Mouse (Mus musculus): ENCODE data around the gene Acox3. TPM values are rescaled to one million over a fixed set of nuclear protein-coding genes. Genes with fewer than 3 reads are reported as not detected.

Acox3 gene
- polyA plus RNA-seq, 1 experiment from 2014 or later = 10.3 TPM

GRCm38 (mm10) chr5:35606800-35607199, 24.0 kb downstream of the Acox3 start:
- Histone ChIP-seq H3K27me3 (ENCODE audit: poor library complexity, severe bottlenecking) (peaks cover 4% of the 10 kb centered on the region; the same call in 1 of the 2 replicates), H3K4me1 (peaks cover 29% of the 10 kb centered on the region), H3K9me3 (no peaks in the 10 kb centered on the region), H3K36me3 (replicated peaks) (peaks cover 4% of the 10 kb centered on the region; the same call in 1 of the 2 replicates), H3K4me3 (no peak overlapping the region), H3K27ac (no peak overlapping the region)
- WGBS = 92% methylated on average over 7 of the region's 7 CpGs
- DNase-seq (ENCODE audit: extremely low spot score, low spot score) = no peak

DNA sequence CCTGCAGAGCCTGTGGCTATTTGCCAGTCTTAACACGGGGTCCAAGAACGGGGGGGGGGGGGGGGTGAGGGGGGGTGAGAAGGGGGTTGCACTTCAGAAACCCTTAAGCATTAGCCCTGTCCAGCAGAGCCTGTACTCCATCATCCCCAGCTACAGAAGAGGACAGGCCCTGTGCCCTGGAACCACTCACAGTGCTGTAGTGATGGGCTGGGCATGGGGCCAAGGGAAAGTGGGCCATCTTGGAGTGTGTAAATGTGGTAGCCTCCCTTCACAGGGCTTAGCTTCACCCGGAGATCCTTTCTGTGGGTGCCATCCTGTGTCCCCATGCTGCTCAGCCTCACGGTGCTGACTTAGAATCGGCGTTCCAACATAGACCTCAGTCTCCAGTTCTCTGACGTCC, 24.9 kb downstream of the Acox3 start:
- Histone ChIP-seq H3K4me3 (no peak overlapping the region), H3K36me3 (replicated peaks) (no peaks in the 10 kb centered on the region), H3K27ac (peak overlapping the region; percentile 66), H3K27me3 (ENCODE audit: poor library complexity, severe bottlenecking) (peaks cover 4% of the 10 kb centered on the region; the same call in 1 of the 2 replicates), H3K4me1 (peaks cover 29% of the 10 kb centered on the region), H3K9me3 (no peaks in the 10 kb centered on the region)
- WGBS = 80% methylated on average over 7 of the region's 7 CpGs
- DNase-seq (ENCODE audit: extremely low spot score, low spot score) = no peak

- 91% methylated on average over 5 of the region's 5 CpGs for WGBS
- H3K27me3 ChIP-seq (ENCODE audit: poor library complexity, severe bottlenecking) = peaks cover 4% of the 10 kb centered on the region; the same call in 1 of the 2 replicates
- no peak for DNase-seq (ENCODE audit: extremely low spot score, low spot score)
Observed at GRCm38 (mm10) chr5:35608559-35608958, 25.7 kb downstream of the Acox3 start.

DNA sequence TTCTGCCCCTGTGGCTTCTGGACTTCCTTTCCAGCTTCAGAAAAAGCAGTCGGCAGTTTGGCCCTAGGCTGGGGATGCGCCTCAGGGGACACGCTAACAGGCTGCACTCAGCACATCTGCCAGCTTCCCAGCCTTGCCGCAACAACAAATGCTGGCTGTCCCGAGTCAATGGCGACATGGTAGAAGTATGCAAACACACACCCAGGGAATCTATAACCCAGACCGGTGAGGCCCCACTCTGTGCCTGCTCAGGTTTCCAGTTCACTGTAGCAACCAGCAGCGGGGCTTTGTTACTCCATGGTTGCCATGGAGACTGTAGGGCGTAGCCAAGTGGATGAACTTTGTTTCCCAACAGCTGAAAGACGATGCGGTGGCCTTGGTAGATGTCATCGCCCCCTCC, 26.5 kb downstream of the Acox3 start:
- 22% methylated on average over 12 of the region's 12 CpGs for WGBS
- Histone ChIP-seq H3K27ac (peak overlapping the region; percentile 66), H3K9me3 (no peaks in the 10 kb centered on the region), H3K4me1 (peaks cover 29% of the 10 kb centered on the region), H3K36me3 (replicated peaks) (no peaks in the 10 kb centered on the region), H3K27me3 (ENCODE audit: poor library complexity, severe bottlenecking) (peaks cover 4% of the 10 kb centered on the region; the same call in 1 of the 2 replicates), H3K4me3 (peak overlapping the region; percentile 29; the same call in 1 of the 2 replicates)
- peak; percentile 72 for DNase-seq (ENCODE audit: extremely low spot score, low spot score)

More at GRCm38 (mm10) chr5:35608559-35608958, 25.7 kb downstream of the Acox3 start:
- no peaks in the 10 kb centered on the region for H3K9me3 ChIP-seq
- peaks cover 29% of the 10 kb centered on the region for H3K4me1 ChIP-seq
- H3K27ac ChIP-seq = peak overlapping the region; percentile 66
- H3K4me3 ChIP-seq = no peak overlapping the region
- H3K36me3 ChIP-seq (replicated peaks) = no peaks in the 10 kb centered on the region

- DNase-seq (ENCODE audit: extremely low spot score, low spot score) = no peak
- H3K4me1 ChIP-seq = peaks cover 29% of the 10 kb centered on the region
- H3K36me3 ChIP-seq (replicated peaks) = no peaks in the 10 kb centered on the region
- peak overlapping the region; percentile 66 for H3K27ac ChIP-seq
- H3K4me3 ChIP-seq = no peak overlapping the region
- no peaks in the 10 kb centered on the region for H3K9me3 ChIP-seq
- H3K27me3 ChIP-seq (ENCODE audit: poor library complexity, severe bottlenecking) = peaks cover 4% of the 10 kb centered on the region; the same call in 1 of the 2 replicates
- 83% methylated on average over 2 of the region's 2 CpGs for WGBS
Observed at GRCm38 (mm10) chr5:35609971-35610370, 27.1 kb downstream of the Acox3 start.

- WGBS = 92% methylated on average over 7 of the region's 7 CpGs
- no peak for DNase-seq (ENCODE audit: extremely low spot score, low spot score)
- no peaks in the 10 kb centered on the region for H3K9me3 ChIP-seq
- no peaks in the 10 kb centered on the region for H3K36me3 ChIP-seq (replicated peaks)
- no peak overlapping the region for H3K4me3 ChIP-seq
- peak overlapping the region; percentile 66 for H3K27ac ChIP-seq
- peaks cover 29% of the 10 kb centered on the region for H3K4me1 ChIP-seq
- H3K27me3 ChIP-seq (ENCODE audit: poor library complexity, severe bottlenecking) = peaks cover 4% of the 10 kb centered on the region; the same call in 1 of the 2 replicates
Observed at GRCm38 (mm10) chr5:35610381-35610780, 27.5 kb downstream of the Acox3 start.

DNA sequence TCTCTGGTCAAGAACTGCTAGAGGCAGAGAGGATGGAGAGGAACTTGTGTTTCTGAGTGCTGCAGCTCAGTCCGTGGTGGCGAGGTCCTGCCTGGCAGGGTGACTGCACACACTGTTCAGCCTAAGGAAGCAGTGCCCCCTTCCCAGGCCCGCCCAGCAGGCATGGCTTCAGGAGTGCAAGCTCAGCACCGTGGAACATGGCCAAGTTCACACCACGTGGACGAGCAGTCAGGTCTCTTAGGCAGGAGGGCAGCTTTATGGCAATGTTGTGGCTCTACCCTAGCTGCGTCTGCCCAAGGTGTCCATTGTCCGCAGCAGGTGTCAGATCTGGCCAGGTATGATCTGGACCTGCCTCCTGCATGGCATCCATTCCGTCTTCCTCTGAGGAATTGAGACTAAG, 28.3 kb downstream of the Acox3 start:
- H3K9me3 ChIP-seq = no peaks in the 10 kb centered on the region
- no peak overlapping the region for H3K27ac ChIP-seq
- 92% methylated on average over 9 of the region's 9 CpGs for WGBS
- H3K27me3 ChIP-seq (ENCODE audit: poor library complexity, severe bottlenecking) = peaks cover 4% of the 10 kb centered on the region; the same call in 1 of the 2 replicates
- no peak for DNase-seq (ENCODE audit: extremely low spot score, low spot score)
- peaks cover 30% of the 10 kb centered on the region for H3K4me1 ChIP-seq
- no peaks in the 10 kb centered on the region for H3K36me3 ChIP-seq (replicated peaks)
- no peak overlapping the region for H3K4me3 ChIP-seq

DNA sequence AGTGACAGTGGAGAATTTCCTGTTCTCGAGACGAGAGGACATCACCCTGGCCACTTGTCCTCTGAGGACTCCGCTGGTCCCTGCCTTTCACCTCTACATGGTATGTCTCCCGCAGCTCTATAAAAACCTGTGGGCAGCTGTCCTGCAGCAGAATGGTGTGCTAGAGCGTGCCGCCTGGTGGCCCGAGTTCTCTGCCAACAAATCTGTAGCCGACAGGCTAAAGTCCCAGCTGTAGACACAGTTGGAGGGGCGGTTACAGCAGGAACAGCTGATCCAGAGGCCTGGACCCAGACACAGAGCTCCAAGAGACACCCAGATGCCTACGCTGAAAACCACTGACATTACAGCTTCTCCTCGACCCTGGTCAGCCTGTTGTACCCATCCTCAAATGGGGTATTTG, 29.1 kb downstream of the Acox3 start:
- no peak overlapping the region for H3K27ac ChIP-seq
- no peaks in the 10 kb centered on the region for H3K9me3 ChIP-seq
- peaks cover 37% of the 10 kb centered on the region for H3K4me1 ChIP-seq
- no peaks in the 10 kb centered on the region for H3K36me3 ChIP-seq (replicated peaks)
- 87% methylated on average over 11 of the region's 11 CpGs for WGBS
- no peak for DNase-seq (ENCODE audit: extremely low spot score, low spot score)
- no peak overlapping the region for H3K4me3 ChIP-seq
- peaks cover 4% of the 10 kb centered on the region; the same call in 1 of the 2 replicates for H3K27me3 ChIP-seq (ENCODE audit: poor library complexity, severe bottlenecking)

DNA sequence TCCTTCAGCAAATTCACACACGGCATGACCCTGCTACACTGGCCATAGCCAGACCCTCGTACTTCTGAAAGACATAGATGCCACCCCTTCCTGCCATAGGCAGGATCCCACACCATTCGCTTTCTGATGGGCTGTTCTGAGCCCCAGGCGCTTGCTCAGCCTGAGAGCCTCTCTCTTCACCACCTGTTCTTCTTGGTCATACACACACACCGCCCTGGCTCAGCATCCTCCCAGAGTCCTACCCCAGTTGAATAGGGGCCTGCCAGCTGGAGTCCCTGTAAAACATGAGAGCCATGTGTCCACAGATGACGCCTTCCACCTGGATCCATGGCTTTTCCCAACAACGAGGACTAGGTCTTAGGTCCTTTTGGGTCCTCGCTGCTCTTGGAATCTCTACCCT, 29.9 kb downstream of the Acox3 start:
- no peaks in the 10 kb centered on the region for H3K9me3 ChIP-seq
- no peak overlapping the region for H3K27ac ChIP-seq
- no peak for DNase-seq (ENCODE audit: extremely low spot score, low spot score)
- WGBS = 91% methylated on average over 8 of the region's 8 CpGs
- peaks cover 4% of the 10 kb centered on the region; the same call in 1 of the 2 replicates for H3K27me3 ChIP-seq (ENCODE audit: poor library complexity, severe bottlenecking)
- peaks cover 46% of the 10 kb centered on the region for H3K4me1 ChIP-seq
- H3K4me3 ChIP-seq = no peak overlapping the region
- H3K36me3 ChIP-seq (replicated peaks) = no peaks in the 10 kb centered on the region

GRCm38 (mm10) chr5:35616943-35617342, 34.1 kb downstream of the Acox3 start:
- no peaks in the 10 kb centered on the region for H3K9me3 ChIP-seq
- H3K4me3 ChIP-seq = no peak overlapping the region
- WGBS = 51% methylated on average over 5 of the region's 5 CpGs
- H3K27ac ChIP-seq = peak overlapping the region; percentile 21
- peaks cover 29% of the 10 kb centered on the region for H3K4me1 ChIP-seq
- no peaks in the 10 kb centered on the region for H3K27me3 ChIP-seq (ENCODE audit: poor library complexity, severe bottlenecking)
- H3K36me3 ChIP-seq (replicated peaks) = no peaks in the 10 kb centered on the region
- no peak for DNase-seq (ENCODE audit: extremely low spot score, low spot score)

- Histone ChIP-seq H3K9me3 (no peaks in the 10 kb centered on the region), H3K36me3 (replicated peaks) (no peaks in the 10 kb centered on the region), H3K4me1 (peaks cover 29% of the 10 kb centered on the region), H3K27ac (peak overlapping the region; percentile 51; the same call in 1 of the 2 replicates), H3K27me3 (ENCODE audit: poor library complexity, severe bottlenecking) (no peaks in the 10 kb centered on the region), H3K4me3 (no peak overlapping the region)
- DNase-seq (ENCODE audit: extremely low spot score, low spot score) = no peak
- WGBS = 52% methylated on average over 4 of the region's 4 CpGs
Observed at GRCm38 (mm10) chr5:35621114-35621513, 38.3 kb downstream of the Acox3 start.

GRCm38 (mm10) chr5:35623831-35624230, 41.0 kb downstream of the Acox3 start:
- H3K4me1 ChIP-seq = peaks cover 10% of the 10 kb centered on the region
- no peaks in the 10 kb centered on the region for H3K27me3 ChIP-seq (ENCODE audit: poor library complexity, severe bottlenecking)
- no peak for DNase-seq (ENCODE audit: extremely low spot score, low spot score)
- no peaks in the 10 kb centered on the region for H3K9me3 ChIP-seq
- H3K27ac ChIP-seq = no peak overlapping the region
- H3K4me3 ChIP-seq = no peak overlapping the region
- no peaks in the 10 kb centered on the region for H3K36me3 ChIP-seq (replicated peaks)

GRCm38 (mm10) chr5:35624751-35625239, 42.0 kb downstream of the Acox3 start:
- no peaks in the 10 kb centered on the region for H3K27me3 ChIP-seq (ENCODE audit: poor library complexity, severe bottlenecking)
- H3K9me3 ChIP-seq = no peaks in the 10 kb centered on the region
- no peak overlapping the region for H3K27ac ChIP-seq
- no peak overlapping the region for H3K4me3 ChIP-seq
- WGBS = 79% methylated on average over 4 of the region's 4 CpGs
- H3K36me3 ChIP-seq (replicated peaks) = no peaks in the 10 kb centered on the region
- H3K4me1 ChIP-seq = peaks cover 10% of the 10 kb centered on the region
- DNase-seq (ENCODE audit: extremely low spot score, low spot score) = no peak
